Mouse (Mus musculus) embryonic facial prominence, embryonic 14.5 days (tissue): ENCODE data around the gene Pex14. TPM values are rescaled to one million over a fixed set of nuclear protein-coding genes. Genes with fewer than 3 reads are reported as not detected.

Experiments
- ATAC-seq: fragments of 200-750 bp; cut with Nextera tagmentation; 2 replicates; pipeline ENCODE4 v1.8.0; 2017; ENCODE audit warnings: low read depth, moderate number of reproducible peaks, moderate TSS enrichment
- DNase-seq: peaks from one replicate; pipeline ENCODE4 v3.0.0-alpha.2; 2015; ENCODE audit warnings: low spot score
- H3K27ac ChIP-seq: fragments of 300-500 bp; sonication (generic); replicated peaks from 2 replicates; pipeline ENCODE4 v1.5.1; 2014; ENCODE audit warnings: low read depth, mild to moderate bottlenecking, low read length, moderate library complexity
- H3K27me3 ChIP-seq: fragments of 300-500 bp; sonication (generic); replicated peaks from 2 replicates; pipeline ENCODE4 v1.6.1; 2014; ENCODE audit warnings: low read length; ENCODE audit not compliant: control insufficient read depth, insufficient read depth
- H3K36me3 ChIP-seq: fragments of 300-500 bp; sonication (generic); 2 replicates; pipeline ENCODE4 v1.6.1; 2014; ENCODE audit warnings: low read length, mixed read lengths; ENCODE audit not compliant: control insufficient read depth, insufficient read depth
- H3K4me1 ChIP-seq: fragments of 300-500 bp; sonication (generic); 2 replicates; pipeline ENCODE4 v1.6.1; 2014; ENCODE audit warnings: antibody characterized with exemption, low read length; ENCODE audit not compliant: control insufficient read depth, insufficient read depth
- H3K4me2 ChIP-seq: fragments of 300-500 bp; sonication (generic); 2 replicates; pipeline ENCODE4 v1.6.1; 2014; ENCODE audit warnings: low read depth, mild to moderate bottlenecking, low read length, moderate library complexity, mixed read lengths
- H3K4me3 ChIP-seq: fragments of 300-500 bp; sonication (generic); 2 replicates; pipeline ENCODE4 v1.5.1; 2014; ENCODE audit warnings: low read depth, mild to moderate bottlenecking, low read length
- H3K9ac ChIP-seq: fragments of 300-500 bp; sonication (generic); 2 replicates; pipeline ENCODE4 v1.6.1; 2014; ENCODE audit warnings: low read depth, mild to moderate bottlenecking, low read length, moderate library complexity, mixed read lengths
- H3K9me3 ChIP-seq: fragments of 300-500 bp; sonication (generic); 2 replicates; pipeline ENCODE4 v1.6.1; 2016; ENCODE audit warnings: low read length; ENCODE audit not compliant: control insufficient read depth
- WGBS: fragments of 180-500 bp; shearing (Covaris S2); extraction: QIAGEN DNeasy Blood & Tissue Kit; methylation state at CpG from one replicate; pipeline ENCODE4 v1.1.7; 2014; 5-methylcytosine and 5-hydroxymethylcytosine counted together
- polyA plus RNA-seq: library from polyadenylated mRNA; unstranded; fragments of >200 nt; fragmentation: Nextera tagmentation; extraction: Ambion mirVana; gene quantifications from 2 replicates; pipeline ENCODE4 v1.2.1, GENCODE M21; 2014

The Pex14 gene
- polyA plus RNA-seq, 1 experiment from 2014 or later = 38.1 TPM

- H3K4me3 ChIP-seq = no peak overlapping the region
- no peak overlapping the region for H3K9ac ChIP-seq
- ATAC-seq (no peak), DNase-seq (no peak)
- no peak overlapping the region for H3K4me2 ChIP-seq
- H3K36me3 ChIP-seq = no peaks in the 10 kb centered on the region
- 73% methylated on average over 5 of the region's 5 CpGs for WGBS
- peaks cover 25% of the 10 kb centered on the region for H3K4me1 ChIP-seq
- H3K9me3 ChIP-seq = no peaks in the 10 kb centered on the region
- no peak overlapping the region for H3K27ac ChIP-seq
- H3K27me3 ChIP-seq = no peaks in the 10 kb centered on the region
These were observed 130.1 kb downstream of the Pex14 start for GRCm38 (mm10) chr4:148969610-148970009.

GRCm38 (mm10) chr4:148968859-148969258 is 130.8 kb downstream of the Pex14 start:
- no peak overlapping the region for H3K9ac ChIP-seq
- H3K4me1 ChIP-seq = peaks cover 30% of the 10 kb centered on the region
- WGBS = 69% methylated on average over 5 of the region's 5 CpGs
- H3K4me3 ChIP-seq = no peak overlapping the region
- no peaks in the 10 kb centered on the region for H3K27me3 ChIP-seq
- H3K27ac ChIP-seq = no peak overlapping the region
- ATAC-seq (no peak), DNase-seq (no peak)
- no peaks in the 10 kb centered on the region for H3K9me3 ChIP-seq
- H3K4me2 ChIP-seq = no peak overlapping the region
- no peaks in the 10 kb centered on the region for H3K36me3 ChIP-seq

- H3K27ac ChIP-seq = no peak overlapping the region
- DNase-seq (no peak), ATAC-seq (no peak)
- WGBS = 87% methylated on average over 5 of the region's 5 CpGs
- H3K9ac ChIP-seq = no peak overlapping the region
- no peak overlapping the region for H3K4me3 ChIP-seq
- no peak overlapping the region for H3K4me2 ChIP-seq
- H3K27me3 ChIP-seq = no peaks in the 10 kb centered on the region
- H3K36me3 ChIP-seq = 0 out of 2 replicates have a peak, but pooled peaks cover 4% of the 10 kb centered on the region
- no peaks in the 10 kb centered on the region for H3K9me3 ChIP-seq
- peaks cover 19% of the 10 kb centered on the region for H3K4me1 ChIP-seq
These were observed 133.5 kb downstream of the Pex14 start for GRCm38 (mm10) chr4:148966132-148966531.

GRCm38 (mm10) chr4:148964541-148965310 is 134.9 kb downstream of the Pex14 start:
- H3K9ac ChIP-seq = no peak overlapping the region
- ATAC-seq (peak; percentile 48; the same call in 1 of the 2 replicates), DNase-seq (peak; percentile 75)
- 47% methylated on average over 10 of the region's 10 CpGs for WGBS
- peaks cover 18% of the 10 kb centered on the region; the same call in 1 of the 2 replicates for H3K36me3 ChIP-seq
- H3K4me2 ChIP-seq = no peak overlapping the region
- no peaks in the 10 kb centered on the region for H3K9me3 ChIP-seq
- H3K27ac ChIP-seq = peak overlapping the region; percentile 30
- no peak overlapping the region for H3K4me3 ChIP-seq
- peaks cover 16% of the 10 kb centered on the region for H3K4me1 ChIP-seq
- H3K27me3 ChIP-seq = no peaks in the 10 kb centered on the region

- WGBS = 85% methylated on average over 1 of the region's 1 CpGs
- Histone ChIP-seq H3K36me3 (peaks cover 24% of the 10 kb centered on the region; the same call in 1 of the 2 replicates), H3K27me3 (0 out of 2 replicates have a peak, but pooled peaks cover 3% of the 10 kb centered on the region), H3K4me3 (no peak overlapping the region), H3K9ac (no peak overlapping the region), H3K9me3 (no peaks in the 10 kb centered on the region), H3K4me1 (peaks cover 16% of the 10 kb centered on the region), H3K4me2 (no peak overlapping the region), H3K27ac (no peak overlapping the region)
- DNase-seq (no peak), ATAC-seq (no peak)
These were observed 137.6 kb downstream of the Pex14 start for GRCm38 (mm10) chr4:148962096-148962495.

- H3K4me3 ChIP-seq = no peak overlapping the region
- no peak overlapping the region for H3K27ac ChIP-seq
- no peak for ATAC-seq
- H3K9me3 ChIP-seq = no peaks in the 10 kb centered on the region
- H3K36me3 ChIP-seq = peaks cover 24% of the 10 kb centered on the region; the same call in 1 of the 2 replicates
- DNase-seq = no peak
- 0 out of 2 replicates have a peak, but pooled peaks cover 3% of the 10 kb centered on the region for H3K27me3 ChIP-seq
- WGBS = 98% methylated on average over 13 of the region's 19 CpGs
- peaks cover 16% of the 10 kb centered on the region for H3K4me1 ChIP-seq
- no peak overlapping the region for H3K4me2 ChIP-seq
- no peak overlapping the region for H3K9ac ChIP-seq
These were observed 138.6 kb downstream of the Pex14 start for GRCm38 (mm10) chr4:148961081-148961480.

GRCm38 (mm10) chr4:148960011-148960410 is 139.7 kb downstream of the Pex14 start:
- Histone ChIP-seq H3K27me3 (peaks cover 6% of the 10 kb centered on the region; the same call in 1 of the 2 replicates), H3K9me3 (no peaks in the 10 kb centered on the region), H3K4me1 (peaks cover 6% of the 10 kb centered on the region), H3K36me3 (peaks cover 24% of the 10 kb centered on the region; the same call in 1 of the 2 replicates), H3K27ac (no peak overlapping the region), H3K4me3 (no peak overlapping the region), H3K9ac (no peak overlapping the region), H3K4me2 (no peak overlapping the region)
- WGBS = 70% methylated on average over 12 of the region's 12 CpGs
- no peak for DNase-seq
- no peak for ATAC-seq

GRCm38 (mm10) chr4:148955131-148955813 is 144.4 kb downstream of the Pex14 start:
- DNase-seq (peak; percentile 43), ATAC-seq (no peak)
- peaks cover 11% of the 10 kb centered on the region; the same call in 1 of the 2 replicates for H3K36me3 ChIP-seq
- H3K4me3 ChIP-seq = no peak overlapping the region
- 0 out of 2 replicates have a peak overlapping the region, but pooled peaks have one; percentile 28 for H3K27ac ChIP-seq
- no peaks in the 10 kb centered on the region for H3K9me3 ChIP-seq
- peaks cover 43% of the 10 kb centered on the region for H3K27me3 ChIP-seq
- peaks cover 25% of the 10 kb centered on the region for H3K4me1 ChIP-seq
- WGBS = 76% methylated on average over 14 of the region's 14 CpGs
- no peak overlapping the region; the same call in 1 of the 2 replicates for H3K9ac ChIP-seq
- no peak overlapping the region for H3K4me2 ChIP-seq
